Mouse (Mus musculus): Measurements from ENCODE around the gene Prrt1. TPM values are rescaled to one million over a fixed set of nuclear protein-coding genes. Genes with fewer than 3 reads are reported as not detected.

Prrt1 gene
- total and polyA plus RNA-seq, 3 experiments: 1.0 TPM; not detected in 2

- no peak for TF ChIP-seq USF2 (IDR thresholded peaks at IDR 0.05; ENCODE audit: borderline replicate concordance in 1 of 2, insufficient read depth in 1 of 2, low read depth in 1 of 2, low read length in 2 of 2)
- peak; percentile 53 for TF ChIP-seq HCFC1 (IDR thresholded peaks at IDR 0.05; ENCODE audit: low read depth, low read length)
- no peak; the same call in 1 of the 2 replicates for TF ChIP-seq MAX (IDR thresholded peaks at IDR 0.05; ENCODE audit: low read length)
- no peak for TF ChIP-seq MAFK (IDR thresholded peaks at IDR 0.05; ENCODE audit: borderline replicate concordance, low read depth, low read length)
- TF ChIP-seq UBTF (IDR thresholded peaks at IDR 0.05; ENCODE audit: borderline replicate concordance, insufficient read depth, low read depth, low read length): no peak
- no peak for TF ChIP-seq BHLHE40 (IDR thresholded peaks at IDR 0.05; ENCODE audit: borderline replicate concordance, low read depth, low read length)
- no peak for TF ChIP-seq ZNF384 (IDR thresholded peaks at IDR 0.05; ENCODE audit: low read depth, low read length)
- peak; percentile 69 for TF ChIP-seq NRF1 (IDR thresholded peaks at IDR 0.05; ENCODE audit: insufficient read depth, low read depth, low read length, poor library complexity, severe bottlenecking)
- no peak for TF ChIP-seq MYC (IDR thresholded peaks at IDR 0.05; ENCODE audit: low read depth, low read length)
- TF ChIP-seq RAD21 (IDR thresholded peaks at IDR 0.05; ENCODE audit: low read depth, low read length): no peak
- TF ChIP-seq POLR2A (IDR thresholded peaks at IDR 0.05; ENCODE audit: control insufficient read depth in 1 of 2, insufficient read depth in 1 of 2, low read depth in 1 of 2, low read length in 2 of 2, poor library complexity in 1 of 2): peak; percentile 67 to 87
- TF ChIP-seq CHD2 (IDR thresholded peaks at IDR 0.05; ENCODE audit: low read length): no peak
- TF ChIP-seq EP300 (IDR thresholded peaks at IDR 0.05; ENCODE audit: low read depth in 1 of 2, low read length in 2 of 2): peak in 1 of 2 experiments; percentile 19; a peak in 1 of 4 replicates
- TF ChIP-seq ZC3H11A (IDR thresholded peaks at IDR 0.05; ENCODE audit: low read depth, low read length): 0 out of 2 replicates have a peak, but pooled peaks have one; percentile 7
- no peak for TF ChIP-seq ZKSCAN1 (IDR thresholded peaks at IDR 0.05; ENCODE audit: low read depth, low read length)
- TF ChIP-seq CTCF (IDR thresholded peaks at IDR 0.05 in 2 of 3, conservative IDR thresholded peaks at IDR 0.05 in 1 of 3; ENCODE audit: control insufficient read depth in 1 of 3, insufficient read depth in 1 of 3, low read depth in 2 of 3, low read length in 3 of 3, poor library complexity in 1 of 3, severe bottlenecking in 1 of 3): no peak
- peak; percentile 72 for TF ChIP-seq POLR2AphosphoS2 (IDR thresholded peaks at IDR 0.05; ENCODE audit: low read length)
- no peak for TF ChIP-seq POLR2AphosphoS5 (IDR thresholded peaks at IDR 0.05; ENCODE audit: borderline replicate concordance, low read depth, low read length)
- peak; percentile 45 for TF ChIP-seq TBP (IDR thresholded peaks at IDR 0.05; ENCODE audit: low read depth, low read length)
- no peak for TF ChIP-seq SMC3 (IDR thresholded peaks at IDR 0.05; ENCODE audit: low read depth, low read length)
- no peak for TF ChIP-seq TAL1 (IDR thresholded peaks at IDR 0.05; ENCODE audit: low read length)
- TF ChIP-seq SIN3A (IDR thresholded peaks at IDR 0.05; ENCODE audit: low read length): peak; percentile 21; the same call in 1 of the 2 replicates
- TF ChIP-seq ETS1 (IDR thresholded peaks at IDR 0.05; ENCODE audit: low read depth, low read length): no peak
- peak; percentile 46; the same call in 1 of the 2 replicates for TF ChIP-seq TCF12 (IDR thresholded peaks at IDR 0.05; ENCODE audit: low read depth, low read length)
- no peak for TF ChIP-seq ELF1 (IDR thresholded peaks at IDR 0.05; ENCODE audit: low read depth, low read length)
- peak; percentile 89 for TF ChIP-seq ZMIZ1 (IDR thresholded peaks at IDR 0.05; ENCODE audit: low read depth, low read length)
- no peak for TF ChIP-seq USF1 (IDR thresholded peaks at IDR 0.05; ENCODE audit: low read depth, low read length)
- peak; percentile 94 for TF ChIP-seq NELFE (IDR thresholded peaks at IDR 0.05; ENCODE audit: low read depth, low read length)
- peak; percentile 39; the same call in 1 of the 2 replicates for TF ChIP-seq MAZ (IDR thresholded peaks at IDR 0.05; ENCODE audit: low read depth, low read length)
- DNase-seq (ENCODE audit: low read depth, low spot score): peak; percentile 95
- no peaks in the 10 kb centered on the region for H3K27me3 ChIP-seq (ENCODE audit: control insufficient read depth in 1 of 2, insufficient read depth in 2 of 2, low read length in 2 of 2)
Observed at GRCm38 (mm10) chr17:34587423-34587811, 41.9 kb upstream of the Prrt1 start.

More at GRCm38 (mm10) chr17:34587423-34587811, 41.9 kb upstream of the Prrt1 start:
- peaks cover 11% of the 10 kb centered on the region; the same call in 1 of the 2 replicates for H3K79me2 ChIP-seq (ENCODE audit: control insufficient read depth, insufficient read depth, low read length, poor library complexity)
- peak overlapping the region; percentile 73 for H3K27ac ChIP-seq (ENCODE audit: control insufficient read depth, low read depth, low read length)
- peak overlapping the region; percentile 92 for H3K9ac ChIP-seq (ENCODE audit: control insufficient read depth, low read depth, low read length, poor library complexity, severe bottlenecking)
- peak overlapping the region; percentile 92 to 99 for H3K4me3 ChIP-seq (ENCODE audit: control insufficient read depth in 1 of 2, insufficient read depth in 1 of 2, low read depth in 2 of 2, low read length in 2 of 2)
- H3K36me3 ChIP-seq (ENCODE audit: control insufficient read depth in 1 of 2, insufficient read depth in 2 of 2, low read length in 2 of 2): peaks cover 0 to 27% of the 10 kb centered on the region in 2 experiments; a peak in 2 of 4 replicates
- peaks cover 11 to 35% of the 10 kb centered on the region in 2 experiments for H3K4me1 ChIP-seq (ENCODE audit: control insufficient read depth in 1 of 2, insufficient read depth in 2 of 2, low read length in 2 of 2)
- H3K9me3 ChIP-seq (replicated peaks; ENCODE audit: insufficient read depth, low read length): no peaks in the 10 kb centered on the region

All from MEL (cell line).